Mouse (Mus musculus) E14TG2a.4 (cell line): ENCODE data around the gene Fbxo4.

ENCODE experiments used
- CTCF ChIP-seq: conservative IDR thresholded peaks from 2 replicates; pipeline ENCODE4 v1.5.1; 2014; ENCODE audit warnings: low read length
- NANOG ChIP-seq: IDR thresholded peaks from 2 replicates; pipeline ENCODE4 v1.6.1; 2014; ENCODE audit warnings: borderline replicate concordance, low read length, mixed read lengths
- POU5F1 ChIP-seq: IDR thresholded peaks from 2 replicates; pipeline ENCODE4 v1.6.1; 2014; ENCODE audit warnings: low read length, borderline replicate concordance

DNA sequence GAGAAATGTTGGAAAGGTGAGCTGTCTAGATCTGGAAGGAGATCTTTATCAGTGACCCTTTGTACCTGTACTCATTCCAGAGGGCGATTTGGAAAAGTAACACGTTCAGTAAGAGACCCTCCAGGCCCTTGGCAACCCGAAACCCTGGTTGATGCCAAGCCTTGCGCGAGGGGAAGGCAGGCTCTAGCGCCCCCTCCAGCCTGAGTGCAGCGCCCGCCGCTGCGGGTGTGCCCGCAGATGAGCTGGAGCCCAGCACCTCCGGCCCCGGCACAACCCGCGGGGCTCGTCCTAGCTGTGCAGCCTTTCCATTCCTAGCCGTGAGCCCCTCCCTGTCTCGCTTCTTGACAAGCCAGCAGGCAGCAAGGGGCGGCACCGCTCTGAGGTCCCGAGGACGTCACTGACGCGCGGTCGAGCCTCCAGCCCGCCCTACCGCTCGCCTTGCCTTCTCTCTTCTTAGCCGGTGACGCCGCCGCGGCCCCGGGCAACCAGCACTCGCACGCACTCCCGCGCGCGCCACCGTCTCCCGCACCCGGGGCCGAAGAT, 46.9 kb upstream of the Fbxo4 start, which contains the start of gene Oxct1:
- TF ChIP-seq CTCF (no peak), POU5F1 (no peak), NANOG (no peak)
